Mouse (Mus musculus) c-Kit-negative CD71-positive TER-119-positive erythroid progenitor cells, embryonic 14.5 days (primary cell): ENCODE data around the gene Col16a1.

Experiments used
- DNase-seq: peaks from one replicate; pipeline ENCODE4 v3.0.0-alpha.2; 2013; ENCODE audit warnings: low read depth, low spot score

Gene Col16a1

DNA sequence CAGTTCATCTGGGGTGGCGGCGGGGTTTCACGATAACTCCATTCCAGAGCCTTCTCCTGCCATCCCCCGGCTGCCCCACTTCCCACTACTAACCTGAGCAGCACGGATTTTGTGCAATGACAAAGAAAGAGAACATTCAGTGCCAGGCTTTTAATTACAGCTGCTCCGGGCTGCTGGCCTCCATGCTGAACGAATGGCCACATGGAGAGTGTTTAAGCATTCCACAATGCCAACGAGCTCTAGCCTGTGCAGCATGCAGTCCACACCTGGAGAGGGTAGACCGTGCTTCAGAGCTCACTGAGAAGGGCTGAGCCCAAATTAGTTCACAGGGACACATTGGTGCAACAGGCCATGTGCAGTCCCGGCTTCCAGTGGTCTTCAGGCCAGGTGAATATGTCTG is 82.4 kb downstream of the Col16a1 start:
- no peak for DNase-seq

DNA sequence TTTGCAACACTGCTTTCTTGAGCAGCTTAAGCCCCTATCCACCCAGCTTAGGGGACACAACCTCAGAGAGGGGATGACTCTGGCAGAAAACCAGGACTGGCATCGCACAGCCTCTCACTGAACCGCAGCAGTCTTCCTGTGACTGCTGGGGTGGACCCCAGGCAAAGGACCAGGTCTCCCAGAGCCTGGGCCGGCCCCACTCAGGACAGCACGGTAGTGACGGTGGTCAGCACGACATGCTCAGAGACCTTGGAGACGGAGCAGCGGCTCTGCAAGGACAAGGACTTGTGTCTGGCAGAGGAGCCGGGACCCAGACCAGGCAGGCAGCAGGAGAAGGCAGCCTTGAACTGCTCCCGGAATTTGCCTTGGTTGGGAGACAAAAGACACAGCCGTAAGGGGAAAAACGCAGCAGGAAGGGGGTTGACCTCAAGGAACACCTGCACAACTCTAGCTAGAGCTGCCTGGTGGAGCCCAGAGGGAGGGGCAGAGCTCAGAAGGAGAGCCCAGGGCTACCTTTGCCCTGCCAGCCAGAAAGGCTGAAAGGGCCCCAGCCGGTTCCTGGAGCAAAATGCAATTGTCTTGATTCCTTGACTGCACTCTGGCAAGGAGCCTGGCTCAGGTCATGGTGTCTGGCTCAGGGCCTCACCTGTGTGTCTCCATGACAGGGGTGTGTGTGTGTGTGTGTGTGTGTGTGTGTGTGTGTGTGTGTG is 83.2 kb downstream of the Col16a1 start:
- no peak for DNase-seq

DNA sequence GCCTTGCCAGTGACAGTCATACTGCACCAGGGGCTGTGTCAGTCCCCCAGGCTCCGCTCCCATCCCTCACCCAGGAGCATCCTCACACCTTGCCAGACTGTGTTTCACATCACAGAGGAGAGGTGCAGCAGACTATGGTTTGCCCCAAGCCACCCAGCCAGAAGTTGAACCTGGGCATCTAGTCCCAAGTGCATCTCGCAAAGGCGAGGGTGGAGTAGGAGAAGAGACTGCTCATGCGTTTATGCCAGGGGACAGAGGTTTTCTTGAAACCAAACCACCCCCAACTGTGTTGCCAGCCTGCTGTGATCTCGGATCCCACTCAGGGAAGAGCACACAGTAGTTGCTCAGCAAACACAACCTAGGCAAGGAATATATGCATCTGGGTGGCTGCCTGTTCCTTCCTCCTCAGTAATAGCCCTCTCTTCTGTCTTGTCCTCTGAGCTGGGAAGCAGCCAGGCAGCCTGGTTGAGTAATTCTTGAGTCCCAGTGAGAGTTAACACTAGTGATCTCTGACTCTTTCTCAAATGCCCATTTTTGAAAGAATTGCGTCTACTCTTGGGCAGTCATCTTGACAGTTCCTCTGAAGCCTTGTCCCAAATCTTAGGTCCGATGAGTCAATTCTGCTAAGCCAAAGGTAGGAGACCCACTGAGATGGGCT is 83.9 kb downstream of the Col16a1 start:
- DNase-seq, result no peak

DNA sequence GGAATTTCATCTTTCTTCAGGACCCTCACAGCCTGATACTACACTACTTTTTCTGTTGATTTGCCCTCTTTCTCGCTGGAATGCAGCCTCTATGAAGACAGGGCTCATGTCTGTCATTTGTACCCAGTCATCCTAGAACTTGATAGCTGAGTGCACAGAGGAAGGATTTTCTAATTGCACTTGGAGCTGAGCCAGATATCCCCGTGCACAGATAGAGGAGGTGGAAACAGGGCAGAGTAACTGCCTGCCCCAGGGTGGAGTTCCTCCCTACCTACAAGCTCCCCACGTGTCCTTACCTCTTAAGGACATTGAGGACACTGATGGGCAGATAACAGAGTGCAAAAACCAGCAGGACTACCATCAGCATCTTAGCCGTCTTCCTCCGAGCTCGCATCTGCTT is 85.8 kb downstream of the Col16a1 start:
- DNase-seq, result no peak

DNA sequence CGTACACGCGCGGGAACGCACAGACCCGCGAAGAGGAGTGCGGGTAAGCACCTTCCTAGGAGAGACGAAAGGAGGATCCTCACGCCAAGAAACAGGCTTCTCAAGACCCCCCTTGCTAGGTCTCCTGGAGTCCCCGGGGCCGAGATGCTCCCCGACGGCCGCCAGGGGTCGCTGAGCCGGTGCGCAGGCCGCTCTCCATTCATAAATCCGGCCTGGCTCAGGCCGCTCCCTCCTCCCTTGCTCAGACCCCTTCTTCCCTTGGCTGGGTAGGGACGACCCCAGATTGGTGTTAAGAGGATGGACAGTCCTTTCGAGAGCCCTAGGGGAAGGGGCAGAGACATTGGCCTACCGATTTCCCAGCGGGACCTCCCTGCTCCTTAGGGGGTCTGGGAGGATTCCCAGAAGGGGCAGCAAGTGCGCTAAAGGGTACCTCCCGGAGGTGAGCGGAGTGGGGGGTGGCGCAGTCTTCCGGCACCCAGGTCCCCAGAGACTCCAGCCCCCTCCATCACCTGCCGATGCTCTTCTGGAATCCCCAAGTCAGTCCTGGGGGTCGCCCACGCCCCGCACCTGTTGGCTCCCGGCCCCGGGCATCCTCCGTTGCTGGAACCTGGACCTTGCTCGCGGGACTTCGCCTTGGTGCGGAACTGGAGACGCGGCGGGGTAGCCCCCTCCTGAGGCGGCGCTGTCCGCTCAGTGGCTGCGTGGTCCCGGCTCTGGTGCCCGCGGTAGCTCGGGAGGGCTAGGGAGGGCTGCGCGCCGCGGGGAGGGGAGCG is 91.0 kb downstream of the Col16a1 start:
- no peak for DNase-seq

DNA sequence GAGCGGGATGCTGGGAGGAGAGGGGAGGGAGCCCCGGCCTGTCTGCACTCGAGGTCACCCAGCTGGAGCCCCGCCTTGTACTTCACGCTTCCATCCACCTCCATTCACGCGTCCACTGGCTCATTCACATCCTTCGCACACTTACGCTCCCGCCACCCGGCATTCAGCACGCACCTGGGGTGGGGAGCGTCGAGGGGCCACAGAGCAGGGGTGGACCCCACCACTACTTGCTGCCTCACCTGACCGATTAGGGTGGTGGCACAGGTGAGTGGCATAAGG is 91.5 kb downstream of the Col16a1 start, which contains the start of gene Hcrtr1:
Gene Hcrtr1, minus strand, starts transcription at position 146 of the 279 bp plus-strand sequence.
- DNase-seq, result no peak

DNA sequence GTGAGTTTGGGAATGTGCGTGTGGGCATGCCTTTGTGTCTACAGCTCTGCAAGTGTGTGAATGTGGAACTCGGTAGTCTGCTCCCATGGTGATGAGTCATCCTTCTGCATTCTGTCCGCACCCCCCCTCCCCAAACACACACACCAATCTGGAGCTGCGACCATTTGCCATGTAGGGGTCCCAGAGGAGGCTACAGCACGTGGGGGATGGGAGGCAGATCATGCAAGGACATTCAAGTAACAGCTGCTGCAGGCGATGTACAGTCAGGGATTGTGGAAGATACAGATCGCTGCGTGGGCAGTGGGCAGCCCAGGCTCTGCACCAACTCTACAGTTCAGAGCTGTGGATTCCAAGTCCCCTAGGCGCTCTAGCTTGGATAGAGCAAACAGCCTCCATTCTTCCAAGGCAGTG is 93.4 kb downstream of the Col16a1 start:
- DNase-seq, result no peak

DNA sequence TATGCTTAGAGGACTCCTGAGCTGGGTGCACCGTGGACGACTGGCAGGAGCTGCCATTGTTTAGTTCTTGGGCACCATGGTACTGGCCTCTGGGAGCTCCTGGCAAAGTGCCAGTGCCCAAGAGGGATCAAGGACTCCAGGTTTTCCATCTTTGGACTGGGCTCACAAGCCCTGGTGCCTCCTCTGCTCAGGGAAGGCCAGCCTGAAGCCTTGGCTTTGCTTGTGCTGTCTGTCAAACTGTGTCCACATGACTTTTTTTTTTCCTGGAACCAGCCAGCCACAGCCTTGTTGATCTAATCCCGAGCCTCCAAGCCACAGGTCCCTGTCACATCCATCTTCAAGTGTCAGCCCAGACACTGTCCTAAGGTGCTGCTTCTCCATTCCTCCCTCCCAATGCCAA is 94.1 kb downstream of the Col16a1 start:
- DNase-seq, result no peak

DNA sequence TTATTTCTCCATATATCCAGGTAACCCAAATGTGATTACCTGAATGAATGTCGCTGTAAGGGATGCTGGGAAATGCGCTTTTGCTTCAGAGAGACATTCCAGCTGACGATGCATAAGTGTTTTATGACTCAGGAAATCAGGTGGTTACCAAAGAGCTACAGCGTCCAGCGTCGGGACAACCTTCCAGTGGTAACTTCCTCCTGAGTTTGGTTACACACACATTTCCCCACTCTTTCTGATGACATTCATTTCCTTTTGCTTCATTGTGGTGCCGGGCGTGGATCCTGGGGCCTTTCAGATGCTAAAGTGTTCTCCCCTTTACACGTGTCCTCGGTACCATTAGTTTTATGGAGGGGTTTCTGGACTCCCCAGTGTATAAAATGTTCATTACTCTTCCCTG is 100.8 kb downstream of the Col16a1 start:
- no peak for DNase-seq
